Mouse (Mus musculus) thymus, postnatal 25 days (tissue): ENCODE data around the gene Gm13078.

Source experiments
- DNase-seq: peaks from one replicate; pipeline ENCODE4 v3.0.0; 2022

Gm13078 gene

GRCm38 (mm10) chr4:143719155-143719554 lies at the start of gene Gm13078:
Gene Gm13078, plus strand, starts transcription at chr4:143719455.
- no peak for DNase-seq

DNA sequence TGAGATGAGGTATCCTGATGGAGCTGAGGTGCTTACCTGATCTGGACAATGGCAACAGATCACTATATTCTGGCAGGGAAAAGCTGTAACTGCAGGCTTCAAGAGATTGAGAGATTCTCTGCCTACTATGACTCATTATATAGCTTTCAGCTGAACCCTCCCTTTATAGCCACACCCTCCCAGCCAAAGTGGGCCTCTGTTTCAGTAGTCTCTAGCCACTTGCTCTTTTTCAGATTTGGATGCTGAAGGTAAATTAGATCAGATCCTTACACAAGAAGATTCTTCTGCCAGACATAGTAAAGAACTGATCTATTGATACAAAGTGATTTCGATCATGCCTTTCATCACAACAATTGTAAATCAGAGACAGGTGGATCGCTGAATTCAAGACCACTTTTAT lies 16.6 kb upstream of the Gm13078 start, which contains the start of gene Gm13089:
Gene Gm13089 (minus strand): TSS at position 101 of the 400 bp plus-strand sequence.
- no peak for DNase-seq
